Mouse (Mus musculus) kidney, embryonic 14.5 days (tissue): Measurements from ENCODE around the gene Smndc1. TPM values are rescaled to one million over a fixed set of nuclear protein-coding genes. Genes with fewer than 3 reads are reported as not detected.

Source experiments
- ATAC-seq: fragments of 200-750 bp; cut with Nextera tagmentation; 2 replicates; pipeline ENCODE4 v1.8.0; 2017; ENCODE audit warnings: moderate number of reproducible peaks, mild to moderate bottlenecking, moderate TSS enrichment, moderate library complexity; ENCODE audit not compliant: low FRiP score, low TSS enrichment
- H3K27ac ChIP-seq: fragments of 300-500 bp; sonication (generic); 2 replicates; pipeline ENCODE4 v1.5.1; 2014; ENCODE audit warnings: low read depth, mild to moderate bottlenecking, low read length, moderate library complexity, mixed read lengths
- H3K27me3 ChIP-seq: fragments of 300-500 bp; sonication (generic); 2 replicates; pipeline ENCODE4 v1.6.1; 2014; ENCODE audit warnings: mild to moderate bottlenecking, low read length; ENCODE audit not compliant: control insufficient read depth, insufficient read depth
- H3K36me3 ChIP-seq: fragments of 300-500 bp; sonication (generic); 2 replicates; pipeline ENCODE4 v1.6.1; 2014; ENCODE audit warnings: low read length, mixed read lengths; ENCODE audit not compliant: control insufficient read depth, insufficient read depth
- H3K4me1 ChIP-seq: fragments of 300-500 bp; sonication (generic); 2 replicates; pipeline ENCODE4 v1.6.1; 2014; ENCODE audit warnings: low read length, mixed read lengths; ENCODE audit not compliant: control insufficient read depth, insufficient read depth
- H3K4me2 ChIP-seq: fragments of 300-500 bp; sonication (generic); replicated peaks from 2 replicates; pipeline ENCODE4 v1.6.1; 2014; ENCODE audit warnings: low read depth, mild to moderate bottlenecking, low read length
- H3K4me3 ChIP-seq: fragments of 300-500 bp; sonication (generic); 2 replicates; pipeline ENCODE4 v1.5.1; 2014; ENCODE audit warnings: mild to moderate bottlenecking, low read length
- H3K9ac ChIP-seq: fragments of 300-500 bp; sonication (generic); 2 replicates; pipeline ENCODE4 v1.6.1; 2014; ENCODE audit warnings: low read depth, mild to moderate bottlenecking, low read length, moderate library complexity
- H3K9me3 ChIP-seq: fragments of 300-500 bp; sonication (generic); 2 replicates; pipeline ENCODE4 v1.6.1; 2016; ENCODE audit warnings: low read length; ENCODE audit not compliant: control insufficient read depth
- WGBS: fragments of 180-500 bp; shearing (Covaris S2); extraction: QIAGEN DNeasy Blood & Tissue Kit; methylation state at CpG from one replicate; pipeline ENCODE4 v1.1.7; 2014; 5-methylcytosine and 5-hydroxymethylcytosine counted together
- polyA plus RNA-seq: library from polyadenylated mRNA; unstranded; fragments of >200 nt; fragmentation: Nextera tagmentation; extraction: Ambion mirVana; gene quantifications from 2 replicates; pipeline ENCODE4 v1.2.1, GENCODE M21; 2014

The Smndc1 gene
- polyA plus RNA-seq, 1 experiment from 2014 or later, result 47.7 TPM

- no peaks in the 10 kb centered on the region for H3K9me3 ChIP-seq
- no peak overlapping the region for H3K27ac ChIP-seq
- no peak overlapping the region for H3K4me2 ChIP-seq
- peaks cover 17% of the 10 kb centered on the region; the same call in 1 of the 2 replicates for H3K4me1 ChIP-seq
- 39% methylated on average over 14 of the region's 14 CpGs for WGBS
- H3K36me3 ChIP-seq, result no peaks in the 10 kb centered on the region; the same call in 1 of the 2 replicates
- no peaks in the 10 kb centered on the region for H3K27me3 ChIP-seq
- no peak for ATAC-seq
- H3K9ac ChIP-seq, result no peak overlapping the region
- no peak overlapping the region for H3K4me3 ChIP-seq
Measured at GRCm38 (mm10) chr19:53345766-53346165, 44.6 kb downstream of the Smndc1 start.

GRCm38 (mm10) chr19:53344062-53344461 lies 46.3 kb downstream of the Smndc1 start:
- no peak overlapping the region for H3K4me3 ChIP-seq
- H3K36me3 ChIP-seq, result no peaks in the 10 kb centered on the region
- H3K4me2 ChIP-seq, result no peak overlapping the region
- H3K27ac ChIP-seq, result no peak overlapping the region
- no peaks in the 10 kb centered on the region for H3K9me3 ChIP-seq
- ATAC-seq, result no peak
- no peaks in the 10 kb centered on the region for H3K27me3 ChIP-seq
- H3K4me1 ChIP-seq, result peaks cover 22% of the 10 kb centered on the region; the same call in 1 of the 2 replicates
- WGBS, result 71% methylated on average over 16 of the region's 16 CpGs
- H3K9ac ChIP-seq, result no peak overlapping the region

- Histone ChIP-seq H3K4me1 (peaks cover 22% of the 10 kb centered on the region; the same call in 1 of the 2 replicates), H3K9me3 (no peaks in the 10 kb centered on the region), H3K4me3 (no peak overlapping the region), H3K4me2 (no peak overlapping the region), H3K36me3 (no peaks in the 10 kb centered on the region), H3K9ac (no peak overlapping the region), H3K27me3 (no peaks in the 10 kb centered on the region), H3K27ac (no peak overlapping the region)
- WGBS, result 70% methylated on average over 13 of the region's 13 CpGs
- no peak for ATAC-seq
Measured at GRCm38 (mm10) chr19:53343174-53343881, 47.0 kb downstream of the Smndc1 start.

- Histone ChIP-seq H3K36me3 (peaks cover 9% of the 10 kb centered on the region; the same call in 1 of the 2 replicates), H3K27ac (no peak overlapping the region), H3K4me1 (0 out of 2 replicates have a peak, but pooled peaks cover 11% of the 10 kb centered on the region), H3K4me2 (no peak overlapping the region), H3K9ac (no peak overlapping the region), H3K27me3 (no peaks in the 10 kb centered on the region), H3K4me3 (no peak overlapping the region), H3K9me3 (peaks cover 3% of the 10 kb centered on the region; the same call in 1 of the 2 replicates)
- WGBS, result 16% methylated on average over 6 of the region's 6 CpGs
- ATAC-seq, result peak; percentile 37; the same call in 1 of the 2 replicates
Measured at GRCm38 (mm10) chr19:53340423-53340822, 50.0 kb downstream of the Smndc1 start.

- Histone ChIP-seq H3K27ac (no peak overlapping the region), H3K27me3 (no peaks in the 10 kb centered on the region), H3K4me3 (no peak overlapping the region), H3K4me2 (no peak overlapping the region), H3K4me1 (0 out of 2 replicates have a peak, but pooled peaks cover 4% of the 10 kb centered on the region), H3K9ac (no peak overlapping the region), H3K36me3 (peaks cover 30% of the 10 kb centered on the region; the same call in 1 of the 2 replicates), H3K9me3 (peaks cover 3% of the 10 kb centered on the region; the same call in 1 of the 2 replicates)
- WGBS, result 92% methylated on average over 9 of the region's 9 CpGs
- no peak for ATAC-seq
Measured at GRCm38 (mm10) chr19:53335241-53335640, 55.1 kb downstream of the Smndc1 start.

- WGBS, result 74% methylated on average over 6 of the region's 6 CpGs
Measured at GRCm38 (mm10) chr19:53333730-53334129, 56.6 kb downstream of the Smndc1 start.

GRCm38 (mm10) chr19:53331882-53332500 lies 58.4 kb downstream of the Smndc1 start:
- no peak overlapping the region for H3K4me3 ChIP-seq
- H3K27me3 ChIP-seq, result no peaks in the 10 kb centered on the region
- 91% methylated on average over 21 of the region's 21 CpGs for WGBS
- ATAC-seq, result no peak
- H3K4me2 ChIP-seq, result no peak overlapping the region
- no peaks in the 10 kb centered on the region for H3K9me3 ChIP-seq
- no peak overlapping the region for H3K9ac ChIP-seq
- no peaks in the 10 kb centered on the region for H3K4me1 ChIP-seq
- H3K27ac ChIP-seq, result no peak overlapping the region
- peaks cover 21% of the 10 kb centered on the region; the same call in 1 of the 2 replicates for H3K36me3 ChIP-seq

More at GRCm38 (mm10) chr19:53333730-53334129, 56.6 kb downstream of the Smndc1 start:
- no peak for ATAC-seq
- no peak overlapping the region for H3K27ac ChIP-seq
- H3K36me3 ChIP-seq, result peaks cover 30% of the 10 kb centered on the region; the same call in 1 of the 2 replicates
- H3K4me3 ChIP-seq, result no peak overlapping the region
- H3K4me2 ChIP-seq, result no peak overlapping the region
- H3K27me3 ChIP-seq, result no peaks in the 10 kb centered on the region
- H3K9me3 ChIP-seq, result peaks cover 3% of the 10 kb centered on the region; the same call in 1 of the 2 replicates
- no peak overlapping the region for H3K9ac ChIP-seq
- H3K4me1 ChIP-seq, result no peaks in the 10 kb centered on the region

GRCm38 (mm10) chr19:53329992-53330381 lies 60.4 kb downstream of the Smndc1 start:
- Histone ChIP-seq H3K9ac (peak overlapping the region; percentile 74), H3K4me3 (peak overlapping the region; percentile 91), H3K9me3 (no peaks in the 10 kb centered on the region), H3K27ac (peak overlapping the region; percentile 71; the same call in 1 of the 2 replicates), H3K27me3 (no peaks in the 10 kb centered on the region), H3K36me3 (peaks cover 21% of the 10 kb centered on the region; the same call in 1 of the 2 replicates), H3K4me1 (peaks cover under 1% of the 10 kb centered on the region; the same call in 1 of the 2 replicates), H3K4me2 (peak overlapping the region; percentile 92)
- ATAC-seq, result peak; percentile 87
- 1% methylated on average over 29 of the region's 29 CpGs for WGBS
